Mouse (Mus musculus) liver, postnatal 0 days (tissue): ENCODE measurements around the gene Syn2.

Source experiments
- CTCF ChIP-seq: sonication (generic); IDR thresholded peaks from 2 replicates; pipeline ENCODE4 v1.5.1; 2016; ENCODE audit warnings: antibody characterized with exemption, low read depth
- EP300 ChIP-seq: IDR thresholded peaks from 2 replicates; pipeline ENCODE4 v1.6.1; 2016; ENCODE audit warnings: antibody characterized with exemption, low read depth, mild to moderate bottlenecking

DNA sequence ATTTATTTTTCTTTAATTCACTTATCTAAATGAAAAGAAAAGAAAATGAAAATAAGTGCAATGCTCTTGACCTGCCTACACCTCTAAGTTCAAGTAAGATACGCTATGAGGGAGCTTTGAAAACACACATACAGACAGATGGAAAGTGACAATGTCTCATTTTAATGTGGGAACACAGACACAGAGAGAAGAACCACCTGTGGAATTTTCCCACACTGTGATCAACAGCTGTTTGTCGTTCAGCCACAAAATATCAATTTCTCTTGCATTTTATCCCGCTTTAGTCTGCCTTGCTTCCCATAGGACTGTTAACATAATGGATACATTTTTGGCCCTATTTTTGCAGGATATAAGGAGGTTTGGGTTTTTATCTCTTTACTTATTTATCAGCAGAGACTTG is 76.1 kb downstream of the Syn2 start:
- TF ChIP-seq CTCF (no peak), EP300 (no peak)
